Mouse (Mus musculus): Measurements from ENCODE around the gene Atrip. TPM values are rescaled to one million over a fixed set of nuclear protein-coding genes. Genes with fewer than 3 reads are reported as not detected.
A peak's percentile ranks its signal among the peaks of the same experiment; 100 is the strongest.

The Atrip gene
- polyA plus RNA-seq, 1 experiment from 2014 or later, result 27.3 TPM

GRCm38 (mm10) chr9:109113331-109113730 lies 39.4 kb upstream of the Atrip start:
- no peak overlapping the region for H3K4me3 ChIP-seq (ENCODE audit: low read depth, low read length)
- H3K4me2 ChIP-seq (ENCODE audit: low read length), result no peak overlapping the region
- H3K36me3 ChIP-seq (ENCODE audit: control insufficient read depth, insufficient read depth, low read length), result peaks cover 100% of the 10 kb centered on the region
- H3K4me1 ChIP-seq (ENCODE audit: control insufficient read depth, insufficient read depth, low read length), result no peaks in the 10 kb centered on the region
- H3K9me3 ChIP-seq (replicated peaks; ENCODE audit: control insufficient read depth, low read length), result no peaks in the 10 kb centered on the region
- no peak overlapping the region for H3K9ac ChIP-seq (ENCODE audit: low read length)
- DNase-seq (ENCODE audit: low spot score), result no peak
- WGBS, result 94% methylated on average over 8 of the region's 8 CpGs
- H3K27ac ChIP-seq (ENCODE audit: low read depth, low read length), result no peak overlapping the region
- no peaks in the 10 kb centered on the region for H3K27me3 ChIP-seq (replicated peaks; ENCODE audit: control insufficient read depth, insufficient read depth, low read length)
- no peak for ATAC-seq

DNA sequence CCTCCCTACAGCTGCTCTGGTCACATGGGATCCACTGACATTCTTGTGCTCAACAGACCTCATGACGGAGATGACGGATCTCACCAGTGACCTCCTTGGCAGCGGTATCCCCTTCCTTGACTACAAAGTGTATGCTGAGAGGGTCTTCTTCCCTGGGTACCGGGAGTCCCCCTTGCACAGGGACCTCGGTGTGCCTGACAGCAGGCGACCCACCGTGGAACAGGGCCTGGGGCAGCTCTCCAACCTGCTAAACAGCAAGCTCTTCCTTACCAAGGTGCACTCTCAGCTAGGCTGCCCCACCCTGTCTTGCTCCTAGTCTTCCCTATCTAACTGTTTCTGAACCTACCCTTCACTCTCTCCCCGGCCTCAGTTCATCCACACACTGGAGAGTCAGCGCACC lies 37.7 kb upstream of the Atrip start:
- 97% methylated on average over 9 of the region's 9 CpGs for WGBS
- Histone ChIP-seq H3K4me2 (ENCODE audit: low read length) (no peak overlapping the region), H3K27me3 (replicated peaks; ENCODE audit: control insufficient read depth, insufficient read depth, low read length) (no peaks in the 10 kb centered on the region), H3K9ac (ENCODE audit: low read length) (no peak overlapping the region), H3K27ac (ENCODE audit: low read depth, low read length) (no peak overlapping the region), H3K36me3 (ENCODE audit: control insufficient read depth, insufficient read depth, low read length) (peaks cover 99% of the 10 kb centered on the region), H3K4me3 (ENCODE audit: low read depth, low read length) (no peak overlapping the region), H3K4me1 (ENCODE audit: control insufficient read depth, insufficient read depth, low read length) (no peaks in the 10 kb centered on the region), H3K9me3 (replicated peaks; ENCODE audit: control insufficient read depth, low read length) (no peaks in the 10 kb centered on the region)
- no peak for ATAC-seq
- no peak for DNase-seq (ENCODE audit: low spot score)

DNA sequence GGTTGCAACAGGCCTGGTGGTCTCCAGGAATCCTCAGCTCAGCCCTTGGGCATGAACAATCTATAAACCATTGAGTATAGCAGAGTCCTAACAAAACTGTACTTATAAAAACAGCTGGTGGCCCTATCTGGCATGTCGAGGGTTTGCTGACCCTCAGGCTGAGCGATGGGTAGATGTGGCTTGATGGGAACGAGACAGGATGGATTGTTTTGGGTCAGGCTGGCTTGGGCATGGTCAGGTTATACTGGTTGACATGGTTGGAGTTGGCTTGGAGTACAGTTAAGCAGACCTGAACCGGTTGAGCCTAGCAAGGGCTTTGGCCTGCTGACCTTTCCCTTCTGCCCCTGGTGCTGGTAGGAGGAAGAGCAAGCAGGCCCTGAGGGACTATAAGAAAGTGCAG lies 37.2 kb upstream of the Atrip start:
- Histone ChIP-seq H3K27ac (ENCODE audit: low read depth, low read length) (no peak overlapping the region), H3K4me1 (ENCODE audit: control insufficient read depth, insufficient read depth, low read length) (no peaks in the 10 kb centered on the region), H3K36me3 (ENCODE audit: control insufficient read depth, insufficient read depth, low read length) (peaks cover 99% of the 10 kb centered on the region), H3K4me2 (ENCODE audit: low read length) (no peak overlapping the region), H3K9ac (ENCODE audit: low read length) (no peak overlapping the region), H3K4me3 (ENCODE audit: low read depth, low read length) (no peak overlapping the region), H3K9me3 (replicated peaks; ENCODE audit: control insufficient read depth, low read length) (no peaks in the 10 kb centered on the region), H3K27me3 (replicated peaks; ENCODE audit: control insufficient read depth, insufficient read depth, low read length) (no peaks in the 10 kb centered on the region)
- WGBS, result 97% methylated on average over 4 of the region's 4 CpGs
- ATAC-seq (no peak), DNase-seq (ENCODE audit: low spot score) (no peak)

DNA sequence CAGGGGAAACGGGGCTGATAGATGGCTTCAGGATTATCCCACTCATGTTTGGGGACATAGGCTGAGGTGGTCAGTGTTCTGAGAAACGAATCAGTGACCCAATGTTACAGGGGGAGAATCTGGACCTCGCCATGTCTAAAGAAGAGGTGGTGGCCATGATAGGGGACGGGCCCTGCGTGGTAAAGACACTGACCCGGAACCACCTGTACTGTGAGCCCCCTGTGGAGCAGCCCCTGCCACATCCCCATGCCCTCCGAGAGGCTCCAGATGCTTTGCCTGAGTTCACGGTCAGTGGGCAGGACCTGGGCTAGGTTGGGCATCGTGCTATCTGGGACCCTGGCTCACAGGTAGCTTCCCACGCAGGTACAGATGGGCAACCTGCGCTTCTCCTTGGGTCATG lies 36.3 kb upstream of the Atrip start:
- H3K4me3 ChIP-seq (ENCODE audit: low read depth, low read length), result no peak overlapping the region
- H3K4me2 ChIP-seq (ENCODE audit: low read length), result no peak overlapping the region
- H3K36me3 ChIP-seq (ENCODE audit: control insufficient read depth, insufficient read depth, low read length), result peaks cover 99% of the 10 kb centered on the region
- 94% methylated on average over 11 of the region's 11 CpGs for WGBS
- no peaks in the 10 kb centered on the region for H3K4me1 ChIP-seq (ENCODE audit: control insufficient read depth, insufficient read depth, low read length)
- no peaks in the 10 kb centered on the region for H3K9me3 ChIP-seq (replicated peaks; ENCODE audit: control insufficient read depth, low read length)
- ATAC-seq (no peak), DNase-seq (ENCODE audit: low spot score) (no peak)
- H3K27me3 ChIP-seq (replicated peaks; ENCODE audit: control insufficient read depth, insufficient read depth, low read length), result no peaks in the 10 kb centered on the region
- H3K9ac ChIP-seq (ENCODE audit: low read length), result no peak overlapping the region
- no peak overlapping the region for H3K27ac ChIP-seq (ENCODE audit: low read depth, low read length)

DNA sequence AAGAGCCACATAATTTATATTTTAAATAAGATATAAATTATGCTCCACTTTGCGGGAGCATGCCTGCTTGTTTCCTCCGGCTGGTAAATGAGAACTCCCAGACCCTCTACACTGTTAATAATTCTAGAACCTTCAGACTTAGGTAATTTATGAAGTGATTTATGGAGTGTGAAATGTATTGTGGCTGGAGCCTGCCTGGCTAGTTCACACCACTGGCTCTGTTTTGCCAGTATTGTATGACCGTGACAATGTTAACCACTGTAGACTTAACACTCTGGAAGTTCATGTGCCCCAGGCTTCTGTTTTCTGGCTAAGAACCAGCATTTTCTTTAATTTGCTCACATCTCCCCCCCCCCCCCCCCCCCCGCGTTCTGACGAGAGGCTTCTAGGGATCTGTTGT lies 33.4 kb upstream of the Atrip start:
- peaks cover 99% of the 10 kb centered on the region for H3K36me3 ChIP-seq (ENCODE audit: control insufficient read depth, insufficient read depth, low read length)
- no peaks in the 10 kb centered on the region for H3K9me3 ChIP-seq (replicated peaks; ENCODE audit: control insufficient read depth, low read length)
- H3K9ac ChIP-seq (ENCODE audit: low read length), result no peak overlapping the region
- no peak overlapping the region for H3K4me3 ChIP-seq (ENCODE audit: low read depth, low read length)
- H3K27me3 ChIP-seq (replicated peaks; ENCODE audit: control insufficient read depth, insufficient read depth, low read length), result no peaks in the 10 kb centered on the region
- no peak for DNase-seq (ENCODE audit: low spot score)
- no peak overlapping the region for H3K27ac ChIP-seq (ENCODE audit: low read depth, low read length)
- ATAC-seq, result no peak
- 73% methylated on average over 5 of the region's 6 CpGs for WGBS
- H3K4me1 ChIP-seq (ENCODE audit: control insufficient read depth, insufficient read depth, low read length), result no peaks in the 10 kb centered on the region
- H3K4me2 ChIP-seq (ENCODE audit: low read length), result no peak overlapping the region

- H3K4me1 ChIP-seq (ENCODE audit: control insufficient read depth, insufficient read depth, low read length), result no peaks in the 10 kb centered on the region
- H3K4me2 ChIP-seq (ENCODE audit: low read length), result no peak overlapping the region
- peaks cover 98% of the 10 kb centered on the region for H3K36me3 ChIP-seq (ENCODE audit: control insufficient read depth, insufficient read depth, low read length)
- DNase-seq (ENCODE audit: low spot score) (no peak), ATAC-seq (no peak)
- WGBS, result 94% methylated on average over 12 of the region's 12 CpGs
- no peaks in the 10 kb centered on the region for H3K27me3 ChIP-seq (replicated peaks; ENCODE audit: control insufficient read depth, insufficient read depth, low read length)
- no peak overlapping the region for H3K4me3 ChIP-seq (ENCODE audit: low read depth, low read length)
- no peaks in the 10 kb centered on the region for H3K9me3 ChIP-seq (replicated peaks; ENCODE audit: control insufficient read depth, low read length)
- peak overlapping the region; percentile 17; the same call in 1 of the 2 replicates for H3K9ac ChIP-seq (ENCODE audit: low read length)
- no peak overlapping the region for H3K27ac ChIP-seq (ENCODE audit: low read depth, low read length)
These were observed 31.7 kb upstream of the Atrip start for GRCm38 (mm10) chr9:109105648-109106047.

- Histone ChIP-seq H3K4me2 (ENCODE audit: low read length) (no peak overlapping the region), H3K27ac (ENCODE audit: low read depth, low read length) (no peak overlapping the region; the same call in 1 of the 2 replicates), H3K4me3 (ENCODE audit: low read depth, low read length) (no peak overlapping the region), H3K9ac (ENCODE audit: low read length) (no peak overlapping the region), H3K27me3 (replicated peaks; ENCODE audit: control insufficient read depth, insufficient read depth, low read length) (no peaks in the 10 kb centered on the region), H3K36me3 (ENCODE audit: control insufficient read depth, insufficient read depth, low read length) (peaks cover 98% of the 10 kb centered on the region), H3K4me1 (ENCODE audit: control insufficient read depth, insufficient read depth, low read length) (no peaks in the 10 kb centered on the region), H3K9me3 (replicated peaks; ENCODE audit: control insufficient read depth, low read length) (no peaks in the 10 kb centered on the region)
- DNase-seq (ENCODE audit: low spot score), result peak; percentile 46
- ATAC-seq, result peak; percentile 53
- 65% methylated on average over 12 of the region's 12 CpGs for WGBS
These were observed 31.1 kb upstream of the Atrip start for GRCm38 (mm10) chr9:109105011-109105410.

GRCm38 (mm10) chr9:109104083-109104482 lies 30.2 kb upstream of the Atrip start:
- Histone ChIP-seq H3K9ac (ENCODE audit: low read length) (no peak overlapping the region), H3K27ac (ENCODE audit: low read depth, low read length) (no peak overlapping the region), H3K4me3 (ENCODE audit: low read depth, low read length) (no peak overlapping the region), H3K9me3 (replicated peaks; ENCODE audit: control insufficient read depth, low read length) (no peaks in the 10 kb centered on the region), H3K4me2 (ENCODE audit: low read length) (no peak overlapping the region), H3K36me3 (ENCODE audit: control insufficient read depth, insufficient read depth, low read length) (peaks cover 98% of the 10 kb centered on the region), H3K27me3 (replicated peaks; ENCODE audit: control insufficient read depth, insufficient read depth, low read length) (no peaks in the 10 kb centered on the region), H3K4me1 (ENCODE audit: control insufficient read depth, insufficient read depth, low read length) (peaks cover 1% of the 10 kb centered on the region; the same call in 1 of the 2 replicates)
- ATAC-seq, result no peak
- 88% methylated on average over 9 of the region's 9 CpGs for WGBS
- DNase-seq (ENCODE audit: low spot score), result no peak

DNA sequence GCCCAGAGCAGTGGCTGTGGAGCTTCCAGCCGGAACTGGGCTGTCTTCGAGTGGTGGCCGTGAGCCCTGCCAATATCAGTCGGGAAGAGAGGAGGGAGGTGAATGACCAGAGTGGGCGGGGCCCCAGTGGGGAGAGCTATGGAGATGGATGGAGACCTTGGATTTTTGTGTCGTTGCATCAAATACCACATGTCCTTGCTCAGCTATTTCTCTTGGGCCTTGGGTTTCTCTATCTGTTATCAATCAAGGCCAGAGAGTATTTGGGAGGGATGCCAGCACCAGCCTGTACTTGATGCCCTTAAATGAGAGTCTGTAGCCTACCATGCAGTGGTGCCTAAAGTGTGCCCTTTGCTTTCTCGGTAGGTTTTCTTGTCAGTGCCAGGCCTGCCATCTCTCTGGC lies 29.3 kb upstream of the Atrip start:
- H3K9ac ChIP-seq (ENCODE audit: low read length), result no peak overlapping the region
- no peaks in the 10 kb centered on the region for H3K9me3 ChIP-seq (replicated peaks; ENCODE audit: control insufficient read depth, low read length)
- no peak overlapping the region for H3K4me2 ChIP-seq (ENCODE audit: low read length)
- no peaks in the 10 kb centered on the region for H3K27me3 ChIP-seq (replicated peaks; ENCODE audit: control insufficient read depth, insufficient read depth, low read length)
- H3K27ac ChIP-seq (ENCODE audit: low read depth, low read length), result no peak overlapping the region
- WGBS, result 78% methylated on average over 7 of the region's 7 CpGs
- no peak overlapping the region for H3K4me3 ChIP-seq (ENCODE audit: low read depth, low read length)
- peaks cover 10% of the 10 kb centered on the region for H3K4me1 ChIP-seq (ENCODE audit: control insufficient read depth, insufficient read depth, low read length)
- ATAC-seq, result no peak
- peaks cover 90% of the 10 kb centered on the region for H3K36me3 ChIP-seq (ENCODE audit: control insufficient read depth, insufficient read depth, low read length)
- DNase-seq (ENCODE audit: low spot score), result no peak
